Mouse (Mus musculus): ENCODE measurements at regions not wholly inside any gene's neighbourhood (a gene's known extent, or its start where the extent isn't known, plus 50 kb on each side); places are given as distances from the start of the nearest gene placed in this dataset.

GRCm38 (mm10) chr15:62238503-62239045 is 1315.8 kb upstream of the A1bg start:
- no peaks in the 10 kb centered on the region for H3K27me3 ChIP-seq (ENCODE audit: control insufficient read depth, insufficient read depth, low read length)
- H3K27ac ChIP-seq (ENCODE audit: low read depth, low read length), result no peak overlapping the region
- no peaks in the 10 kb centered on the region for H3K9me3 ChIP-seq (ENCODE audit: control insufficient read depth, low read length)
- no peaks in the 10 kb centered on the region for H3K4me1 ChIP-seq (ENCODE audit: control insufficient read depth, insufficient read depth, low read length)
- DNase-seq (ENCODE audit: low spot score, missing footprints) (no peak), ATAC-seq (ENCODE audit: low FRiP score) (no peak)
- H3K36me3 ChIP-seq (ENCODE audit: control insufficient read depth, insufficient read depth, low read length), result no peaks in the 10 kb centered on the region
- H3K4me3 ChIP-seq (ENCODE audit: low read depth, low read length), result no peak overlapping the region
- no peak overlapping the region for H3K9ac ChIP-seq (ENCODE audit: low read length)
- 83% methylated on average over 5 of the region's 5 CpGs for WGBS
- no peak overlapping the region for H3K4me2 ChIP-seq

- Histone ChIP-seq H3K4me1 (ENCODE audit: control insufficient read depth, insufficient read depth, low read length) (no peaks in the 10 kb centered on the region), H3K4me2 (no peak overlapping the region), H3K27ac (ENCODE audit: low read depth, low read length) (no peak overlapping the region), H3K9ac (ENCODE audit: low read length) (no peak overlapping the region), H3K4me3 (ENCODE audit: low read depth, low read length) (no peak overlapping the region), H3K27me3 (ENCODE audit: control insufficient read depth, insufficient read depth, low read length) (no peaks in the 10 kb centered on the region), H3K9me3 (ENCODE audit: control insufficient read depth, low read length) (no peaks in the 10 kb centered on the region), H3K36me3 (ENCODE audit: control insufficient read depth, insufficient read depth, low read length) (no peaks in the 10 kb centered on the region)
- no peak for ATAC-seq (ENCODE audit: low FRiP score)
- 65% methylated on average over 2 of the region's 2 CpGs for WGBS
- no peak for DNase-seq (ENCODE audit: low spot score, missing footprints)
Observed at GRCm38 (mm10) chr15:62236056-62236455, 1313.2 kb upstream of the A1bg start.

- H3K4me1 ChIP-seq (ENCODE audit: control insufficient read depth, insufficient read depth, low read length), result no peaks in the 10 kb centered on the region
Observed at GRCm38 (mm10) chr15:62234182-62234760, 1311.5 kb upstream of the A1bg start.

GRCm38 (mm10) chr15:62233154-62233553 is 1310.3 kb upstream of the A1bg start:
- no peak overlapping the region for H3K9ac ChIP-seq (ENCODE audit: low read length)
- H3K36me3 ChIP-seq (ENCODE audit: control insufficient read depth, insufficient read depth, low read length), result no peaks in the 10 kb centered on the region
- no peak overlapping the region for H3K4me3 ChIP-seq (ENCODE audit: low read depth, low read length)
- H3K9me3 ChIP-seq (ENCODE audit: control insufficient read depth, low read length), result no peaks in the 10 kb centered on the region
- no peak overlapping the region for H3K4me2 ChIP-seq
- no peak for DNase-seq (ENCODE audit: low spot score, missing footprints)
- no peak for ATAC-seq (ENCODE audit: low FRiP score)
- H3K27me3 ChIP-seq (ENCODE audit: control insufficient read depth, insufficient read depth, low read length), result no peaks in the 10 kb centered on the region
- WGBS, result 78% methylated on average over 8 of the region's 8 CpGs
- H3K4me1 ChIP-seq (ENCODE audit: control insufficient read depth, insufficient read depth, low read length), result no peaks in the 10 kb centered on the region
- no peak overlapping the region for H3K27ac ChIP-seq (ENCODE audit: low read depth, low read length)

More at GRCm38 (mm10) chr15:62234182-62234760, 1311.5 kb upstream of the A1bg start:
- ATAC-seq (ENCODE audit: low FRiP score), result no peak
- no peaks in the 10 kb centered on the region for H3K27me3 ChIP-seq (ENCODE audit: control insufficient read depth, insufficient read depth, low read length)
- H3K36me3 ChIP-seq (ENCODE audit: control insufficient read depth, insufficient read depth, low read length), result no peaks in the 10 kb centered on the region
- H3K9me3 ChIP-seq (ENCODE audit: control insufficient read depth, low read length), result no peaks in the 10 kb centered on the region
- DNase-seq (ENCODE audit: low spot score, missing footprints), result no peak
- H3K27ac ChIP-seq (ENCODE audit: low read depth, low read length), result no peak overlapping the region
- 88% methylated on average over 4 of the region's 4 CpGs for WGBS
- H3K4me3 ChIP-seq (ENCODE audit: low read depth, low read length), result no peak overlapping the region
- H3K9ac ChIP-seq (ENCODE audit: low read length), result no peak overlapping the region
- H3K4me2 ChIP-seq, result no peak overlapping the region

GRCm38 (mm10) chr15:62231709-62232108 is 1308.9 kb upstream of the A1bg start:
- Histone ChIP-seq H3K27me3 (ENCODE audit: control insufficient read depth, insufficient read depth, low read length) (no peaks in the 10 kb centered on the region), H3K9ac (ENCODE audit: low read length) (no peak overlapping the region), H3K36me3 (ENCODE audit: control insufficient read depth, insufficient read depth, low read length) (no peaks in the 10 kb centered on the region), H3K4me2 (no peak overlapping the region), H3K4me3 (ENCODE audit: low read depth, low read length) (no peak overlapping the region), H3K4me1 (ENCODE audit: control insufficient read depth, insufficient read depth, low read length) (no peaks in the 10 kb centered on the region), H3K9me3 (ENCODE audit: control insufficient read depth, low read length) (no peaks in the 10 kb centered on the region), H3K27ac (ENCODE audit: low read depth, low read length) (no peak overlapping the region)
- DNase-seq (ENCODE audit: low spot score, missing footprints) (no peak), ATAC-seq (ENCODE audit: low FRiP score) (no peak)
- WGBS, result 89% methylated on average over 2 of the region's 2 CpGs

- ATAC-seq (ENCODE audit: low FRiP score), result no peak
- WGBS, result 92% methylated on average over 5 of the region's 5 CpGs
Observed at GRCm38 (mm10) chr15:62230773-62231172, 1308.0 kb upstream of the A1bg start.

GRCm38 (mm10) chr15:62229491-62230283 is 1306.9 kb upstream of the A1bg start:
- Histone ChIP-seq H3K27me3 (ENCODE audit: control insufficient read depth, insufficient read depth, low read length) (no peaks in the 10 kb centered on the region), H3K27ac (ENCODE audit: low read depth, low read length) (no peak overlapping the region), H3K4me2 (no peak overlapping the region), H3K4me3 (ENCODE audit: low read depth, low read length) (no peak overlapping the region), H3K9me3 (ENCODE audit: control insufficient read depth, low read length) (no peaks in the 10 kb centered on the region), H3K4me1 (ENCODE audit: control insufficient read depth, insufficient read depth, low read length) (no peaks in the 10 kb centered on the region), H3K36me3 (ENCODE audit: control insufficient read depth, insufficient read depth, low read length) (no peaks in the 10 kb centered on the region), H3K9ac (ENCODE audit: low read length) (no peak overlapping the region)
- DNase-seq (ENCODE audit: low spot score, missing footprints) (no peak), ATAC-seq (ENCODE audit: low FRiP score) (no peak)
- 78% methylated on average over 8 of the region's 8 CpGs for WGBS

More at GRCm38 (mm10) chr15:62230773-62231172, 1308.0 kb upstream of the A1bg start:
- no peak overlapping the region for H3K4me2 ChIP-seq
- no peak overlapping the region for H3K9ac ChIP-seq (ENCODE audit: low read length)
- no peak overlapping the region for H3K4me3 ChIP-seq (ENCODE audit: low read depth, low read length)
- H3K4me1 ChIP-seq (ENCODE audit: control insufficient read depth, insufficient read depth, low read length), result no peaks in the 10 kb centered on the region
- H3K27me3 ChIP-seq (ENCODE audit: control insufficient read depth, insufficient read depth, low read length), result no peaks in the 10 kb centered on the region
- DNase-seq (ENCODE audit: low spot score, missing footprints), result no peak
- H3K27ac ChIP-seq (ENCODE audit: low read depth, low read length), result no peak overlapping the region
- no peaks in the 10 kb centered on the region for H3K9me3 ChIP-seq (ENCODE audit: control insufficient read depth, low read length)
- no peaks in the 10 kb centered on the region for H3K36me3 ChIP-seq (ENCODE audit: control insufficient read depth, insufficient read depth, low read length)

- no peak overlapping the region for H3K9ac ChIP-seq (ENCODE audit: low read length)
- H3K27me3 ChIP-seq (ENCODE audit: control insufficient read depth, insufficient read depth, low read length), result no peaks in the 10 kb centered on the region
Observed at GRCm38 (mm10) chr15:62229023-62229422, 1306.2 kb upstream of the A1bg start.

GRCm38 (mm10) chr15:62224798-62225197 is 1302.0 kb upstream of the A1bg start:
- no peak for ATAC-seq (ENCODE audit: low FRiP score)
- no peak for DNase-seq (ENCODE audit: low spot score, missing footprints)
- Histone ChIP-seq H3K27ac (ENCODE audit: low read depth, low read length) (no peak overlapping the region), H3K9me3 (ENCODE audit: control insufficient read depth, low read length) (no peaks in the 10 kb centered on the region), H3K9ac (ENCODE audit: low read length) (no peak overlapping the region), H3K27me3 (ENCODE audit: control insufficient read depth, insufficient read depth, low read length) (no peaks in the 10 kb centered on the region), H3K4me3 (ENCODE audit: low read depth, low read length) (no peak overlapping the region), H3K4me2 (no peak overlapping the region), H3K4me1 (ENCODE audit: control insufficient read depth, insufficient read depth, low read length) (no peaks in the 10 kb centered on the region), H3K36me3 (ENCODE audit: control insufficient read depth, insufficient read depth, low read length) (no peaks in the 10 kb centered on the region)

More at GRCm38 (mm10) chr15:62229023-62229422, 1306.2 kb upstream of the A1bg start:
- no peaks in the 10 kb centered on the region for H3K4me1 ChIP-seq (ENCODE audit: control insufficient read depth, insufficient read depth, low read length)
- no peaks in the 10 kb centered on the region for H3K36me3 ChIP-seq (ENCODE audit: control insufficient read depth, insufficient read depth, low read length)
- H3K4me3 ChIP-seq (ENCODE audit: low read depth, low read length), result no peak overlapping the region
- H3K4me2 ChIP-seq, result no peak overlapping the region
- no peak overlapping the region for H3K27ac ChIP-seq (ENCODE audit: low read depth, low read length)
- no peak for ATAC-seq (ENCODE audit: low FRiP score)
- H3K9me3 ChIP-seq (ENCODE audit: control insufficient read depth, low read length), result no peaks in the 10 kb centered on the region
- no peak for DNase-seq (ENCODE audit: low spot score, missing footprints)
- WGBS, result 87% methylated on average over 3 of the region's 3 CpGs
